Mouse (Mus musculus) heart, adult 10 weeks (tissue): ENCODE data around the gene Kalrn. TPM values are rescaled to one million over a fixed set of nuclear protein-coding genes. Genes with fewer than 3 reads are reported as not detected.

Experiments used
- polyA plus RNA-seq: library from polyadenylated mRNA; stranded (reverse); fragments of 350-450 nt; fragmentation: Illumina TruSeq; extraction: RNeasy Lipid Tissue Mini Kit (QIAGEN cat#74804); gene quantifications from one replicate; pipeline ENCODE4 v1.2.3, GENCODE M21; 2014; ENCODE audit warnings: low read depth, low replicate concordance

Kalrn gene
- 14.8 TPM for polyA plus RNA-seq

GRCm38 (mm10) chr16:34573151-34573802, at the start of gene Kalrn:
Kalrn (minus strand) TSS chr16:34573532.

GRCm38 (mm10) chr16:33966538-33967282, 606.6 kb downstream of the Kalrn start, which contains the start of gene Umps:
Umps (minus strand) TSS chr16:33967038.

Other genes with a start within 250 kb of the Kalrn start
- gene Ropn1, start 76.4 kb upstream of the Kalrn start, polyA plus RNA-seq, result not detected
- gene Ccdc14, start 117.1 kb upstream of the Kalrn start, polyA plus RNA-seq, result 2.8 TPM
- gene Mylk, start 171.7 kb upstream of the Kalrn start, polyA plus RNA-seq, result 21.0 TPM